Mouse (Mus musculus): ENCODE measurements around the gene Casp9. TPM values are rescaled to one million over a fixed set of nuclear protein-coding genes. Genes with fewer than 3 reads are reported as not detected.
A peak's percentile ranks its signal among the peaks of the same experiment; 100 is the strongest.

Casp9 gene
- polyA plus RNA-seq, 1 experiment: 27.8 TPM

GRCm38 (mm10) chr4:141784835-141785234, 8.6 kb upstream of the Casp9 start:
- no peak for DNase-seq (ENCODE audit: low read depth)
- no peak for TF ChIP-seq CTCF (IDR thresholded peaks at IDR 0.05; ENCODE audit: borderline replicate concordance, extremely low read depth, insufficient read depth, insufficient read length)
- no peak for TF ChIP-seq POLR2A (IDR thresholded peaks at IDR 0.05; ENCODE audit: borderline replicate concordance, extremely low read depth, insufficient read depth, insufficient read length, poor library complexity, severe bottlenecking)

- no peak for TF ChIP-seq CTCF (IDR thresholded peaks at IDR 0.05; ENCODE audit: borderline replicate concordance, extremely low read depth, insufficient read depth, insufficient read length)
- TF ChIP-seq POLR2A (IDR thresholded peaks at IDR 0.05; ENCODE audit: borderline replicate concordance, extremely low read depth, insufficient read depth, insufficient read length, poor library complexity, severe bottlenecking): no peak
- DNase-seq (ENCODE audit: low read depth): no peak
These were observed 7.3 kb upstream of the Casp9 start for GRCm38 (mm10) chr4:141786141-141786540.

GRCm38 (mm10) chr4:141787046-141787445, 6.4 kb upstream of the Casp9 start:
- no peak for TF ChIP-seq POLR2A (IDR thresholded peaks at IDR 0.05; ENCODE audit: borderline replicate concordance, extremely low read depth, insufficient read depth, insufficient read length, poor library complexity, severe bottlenecking)
- TF ChIP-seq CTCF (IDR thresholded peaks at IDR 0.05; ENCODE audit: borderline replicate concordance, extremely low read depth, insufficient read depth, insufficient read length): no peak
- DNase-seq (ENCODE audit: low read depth): no peak

- no peak for TF ChIP-seq CTCF (IDR thresholded peaks at IDR 0.05; ENCODE audit: borderline replicate concordance, extremely low read depth, insufficient read depth, insufficient read length)
- TF ChIP-seq POLR2A (IDR thresholded peaks at IDR 0.05; ENCODE audit: borderline replicate concordance, extremely low read depth, insufficient read depth, insufficient read length, poor library complexity, severe bottlenecking): no peak
- DNase-seq (ENCODE audit: low read depth): no peak
These were observed 6.0 kb upstream of the Casp9 start for GRCm38 (mm10) chr4:141787462-141787861.

- TF ChIP-seq POLR2A (IDR thresholded peaks at IDR 0.05; ENCODE audit: borderline replicate concordance, extremely low read depth, insufficient read depth, insufficient read length, poor library complexity, severe bottlenecking): no peak
- TF ChIP-seq CTCF (IDR thresholded peaks at IDR 0.05; ENCODE audit: borderline replicate concordance, extremely low read depth, insufficient read depth, insufficient read length): no peak
- DNase-seq (ENCODE audit: low read depth): no peak
These were observed 3.7 kb upstream of the Casp9 start for GRCm38 (mm10) chr4:141789564-141790218.

- TF ChIP-seq POLR2A (IDR thresholded peaks at IDR 0.05; ENCODE audit: borderline replicate concordance, extremely low read depth, insufficient read depth, insufficient read length, poor library complexity, severe bottlenecking): peak; percentile 72; the same call in 1 of the 2 replicates
- TF ChIP-seq CTCF (IDR thresholded peaks at IDR 0.05; ENCODE audit: borderline replicate concordance, extremely low read depth, insufficient read depth, insufficient read length): no peak
- DNase-seq (ENCODE audit: low read depth): peak; percentile 100
These were observed 2.9 kb upstream of the Casp9 start, which contains the start of gene Dnajc16 for GRCm38 (mm10) chr4:141790524-141790990. Dnajc16 (minus strand) TSS chr4:141790931.

GRCm38 (mm10) chr4:141791486-141791885, 1.9 kb upstream of the Casp9 start:
- DNase-seq (ENCODE audit: low read depth): no peak
- TF ChIP-seq CTCF (IDR thresholded peaks at IDR 0.05; ENCODE audit: borderline replicate concordance, extremely low read depth, insufficient read depth, insufficient read length) (no peak), POLR2A (IDR thresholded peaks at IDR 0.05; ENCODE audit: borderline replicate concordance, extremely low read depth, insufficient read depth, insufficient read length, poor library complexity, severe bottlenecking) (no peak)

GRCm38 (mm10) chr4:141791951-141792350, 1.5 kb upstream of the Casp9 start:
- no peak for TF ChIP-seq CTCF (IDR thresholded peaks at IDR 0.05; ENCODE audit: borderline replicate concordance, extremely low read depth, insufficient read depth, insufficient read length)
- no peak for TF ChIP-seq POLR2A (IDR thresholded peaks at IDR 0.05; ENCODE audit: borderline replicate concordance, extremely low read depth, insufficient read depth, insufficient read length, poor library complexity, severe bottlenecking)
- DNase-seq (ENCODE audit: low read depth): no peak

GRCm38 (mm10) chr4:141792554-141793281, 694 bp upstream of the Casp9 start:
- no peak for TF ChIP-seq CTCF (IDR thresholded peaks at IDR 0.05; ENCODE audit: borderline replicate concordance, extremely low read depth, insufficient read depth, insufficient read length)
- TF ChIP-seq POLR2A (IDR thresholded peaks at IDR 0.05; ENCODE audit: borderline replicate concordance, extremely low read depth, insufficient read depth, insufficient read length, poor library complexity, severe bottlenecking): no peak
- no peak for DNase-seq (ENCODE audit: low read depth)

- no peak for DNase-seq (ENCODE audit: low read depth)
- TF ChIP-seq CTCF (IDR thresholded peaks at IDR 0.05; ENCODE audit: borderline replicate concordance, extremely low read depth, insufficient read depth, insufficient read length): no peak
- no peak for TF ChIP-seq POLR2A (IDR thresholded peaks at IDR 0.05; ENCODE audit: borderline replicate concordance, extremely low read depth, insufficient read depth, insufficient read length, poor library complexity, severe bottlenecking)
These were observed 732 bp downstream of the Casp9 start for GRCm38 (mm10) chr4:141794152-141794535.

GRCm38 (mm10) chr4:141796356-141796755, 2.9 kb downstream of the Casp9 start:
- DNase-seq (ENCODE audit: low read depth): no peak
- no peak for TF ChIP-seq CTCF (IDR thresholded peaks at IDR 0.05; ENCODE audit: borderline replicate concordance, extremely low read depth, insufficient read depth, insufficient read length)
- no peak for TF ChIP-seq POLR2A (IDR thresholded peaks at IDR 0.05; ENCODE audit: borderline replicate concordance, extremely low read depth, insufficient read depth, insufficient read length, poor library complexity, severe bottlenecking)

Data from brain, embryonic 14.5 days (tissue).